Mouse (Mus musculus): ENCODE measurements around the gene Gtf3a.

DNA sequence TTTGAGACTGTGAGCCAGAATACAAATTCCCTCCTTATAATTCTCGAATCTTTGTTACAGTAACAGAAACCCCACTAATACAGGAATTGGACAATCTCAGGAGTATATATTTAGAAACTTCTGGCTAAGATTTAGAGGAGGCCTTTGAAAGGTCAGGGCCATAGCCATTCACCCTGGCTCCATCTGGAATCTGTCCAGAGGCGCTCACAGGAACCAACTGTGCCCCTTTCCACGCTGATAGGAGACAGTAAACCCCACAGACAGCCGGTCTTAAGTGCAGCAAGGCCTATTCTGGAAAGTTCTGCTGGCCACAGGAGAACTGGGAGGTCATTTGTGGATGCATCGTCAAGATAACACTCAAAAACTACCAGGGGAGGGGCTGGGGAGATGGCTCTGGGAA is 40.6 kb downstream of the Gtf3a start:
- TF ChIP-seq POLR2A (IDR thresholded peaks at IDR 0.05; ENCODE audit: low read depth, low read length) = no peak
- no peak for TF ChIP-seq CTCF (IDR thresholded peaks at IDR 0.05; ENCODE audit: borderline replicate concordance, insufficient read depth, low read length)

All from embryonic fibroblast, embryonic 13.5 days (primary cell).